Mouse (Mus musculus): Measurements from ENCODE around the gene Mfsd12. TPM values are rescaled to one million over a fixed set of nuclear protein-coding genes. Genes with fewer than 3 reads are reported as not detected.
A peak's percentile ranks its signal among the peaks of the same experiment; 100 is the strongest.

Gene Mfsd12
- polyA plus RNA-seq, 1 experiment from 2014 or later = 4.1 TPM

DNA sequence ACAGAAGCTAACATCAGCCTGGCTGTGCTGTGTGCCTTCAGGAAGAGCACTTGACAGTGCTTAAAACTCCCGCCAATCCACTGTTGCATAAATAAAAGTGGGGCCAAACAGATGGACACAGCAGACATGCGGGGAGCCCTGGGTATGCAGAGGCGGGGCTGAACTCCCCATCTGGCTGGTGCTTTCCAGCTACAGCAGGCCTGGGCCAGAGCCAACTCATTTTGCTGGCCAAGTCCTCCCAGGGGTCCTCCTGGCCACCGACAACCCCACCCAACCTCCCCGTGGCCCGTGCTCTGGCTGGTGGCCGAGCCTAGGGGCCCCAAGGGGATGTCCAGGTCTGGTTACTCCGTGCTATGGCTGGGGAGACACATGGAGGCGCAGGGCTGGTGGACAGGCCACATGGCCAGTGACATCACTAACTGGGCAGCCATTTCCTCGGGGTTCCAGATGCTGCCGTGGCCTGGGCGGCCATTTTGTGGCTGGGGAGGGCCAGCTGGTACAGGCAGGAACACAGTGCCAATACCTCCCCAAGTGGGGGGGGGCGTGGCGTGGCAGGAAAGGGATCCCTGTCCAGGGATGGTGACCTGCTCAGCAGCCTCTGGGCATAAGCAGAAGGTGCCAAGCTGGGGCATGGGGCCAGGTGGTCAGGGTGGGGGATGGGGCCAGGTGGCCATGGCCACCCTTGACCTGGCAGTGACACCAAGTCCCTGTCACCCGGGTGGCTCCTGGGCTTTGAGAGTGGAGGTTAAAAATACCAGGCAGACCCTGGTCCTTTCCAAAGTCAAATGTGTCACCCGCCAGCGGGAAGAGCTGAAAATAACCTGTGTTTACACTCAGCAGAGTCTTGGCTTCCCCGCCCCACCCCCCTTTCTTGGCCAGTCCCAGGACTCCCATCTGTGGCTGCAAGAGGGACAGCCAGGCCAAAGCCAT is 54.4 kb downstream of the Mfsd12 start:
- Histone ChIP-seq H3K9ac (ENCODE audit: low read length) (no peak overlapping the region), H3K27ac (ENCODE audit: low read depth, low read length) (peak overlapping the region; percentile 71), H3K4me1 (ENCODE audit: control insufficient read depth, insufficient read depth, low read length) (peaks cover 32% of the 10 kb centered on the region), H3K27me3 (replicated peaks; ENCODE audit: control insufficient read depth, insufficient read depth, low read length) (0 out of 2 replicates have a peak, but pooled peaks cover 5% of the 10 kb centered on the region), H3K9me3 (replicated peaks; ENCODE audit: control insufficient read depth, low read length) (no peaks in the 10 kb centered on the region), H3K4me3 (ENCODE audit: low read depth, low read length) (no peak overlapping the region), H3K4me2 (ENCODE audit: low read length) (no peak overlapping the region), H3K36me3 (ENCODE audit: control insufficient read depth, insufficient read depth, low read length) (peaks cover 14% of the 10 kb centered on the region)
- ATAC-seq = no peak
- WGBS = 69% methylated on average over 18 of the region's 18 CpGs
- peak; percentile 63 for DNase-seq (ENCODE audit: low spot score)

DNA sequence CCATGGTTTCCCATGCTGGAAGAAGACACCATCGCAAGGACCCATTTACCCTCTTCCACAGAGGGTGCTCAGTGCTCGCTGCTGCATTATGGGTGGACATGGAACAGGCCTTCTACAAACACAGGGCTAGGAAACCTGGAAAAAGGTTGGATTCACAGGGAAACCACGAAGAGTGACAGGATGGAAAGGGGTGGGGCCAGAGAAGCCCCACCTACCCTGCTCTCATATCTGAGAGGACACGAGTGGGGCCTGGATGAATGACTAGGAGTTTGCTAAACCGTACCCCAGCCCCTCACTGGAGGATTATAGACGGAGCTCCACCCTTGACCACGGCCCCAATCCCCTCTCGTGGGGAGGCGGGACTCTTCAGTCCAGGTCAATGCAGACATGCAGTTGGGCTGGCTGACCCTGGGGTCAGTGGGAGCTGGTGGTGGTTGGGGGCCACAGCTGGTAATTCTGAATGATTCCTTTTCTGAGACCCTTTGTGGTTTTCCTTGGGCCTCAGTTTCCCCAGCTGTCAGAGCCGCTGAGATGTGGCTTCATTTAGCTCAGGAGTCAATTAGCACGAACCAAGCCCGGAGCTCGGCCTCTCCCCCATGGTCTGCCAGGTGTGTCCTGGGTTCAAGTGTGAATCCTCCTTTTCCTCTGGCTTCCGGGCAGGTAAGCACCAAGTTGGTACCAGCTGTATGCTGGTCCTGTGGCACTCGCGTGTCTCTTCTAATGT is 55.5 kb downstream of the Mfsd12 start:
- no peaks in the 10 kb centered on the region for H3K9me3 ChIP-seq (replicated peaks; ENCODE audit: control insufficient read depth, low read length)
- H3K9ac ChIP-seq (ENCODE audit: low read length) = no peak overlapping the region
- WGBS = 82% methylated on average over 16 of the region's 16 CpGs
- DNase-seq (ENCODE audit: low spot score) (no peak), ATAC-seq (no peak)
- 0 out of 2 replicates have a peak overlapping the region, but pooled peaks have one; percentile 71 for H3K27ac ChIP-seq (ENCODE audit: low read depth, low read length)
- no peak overlapping the region for H3K4me2 ChIP-seq (ENCODE audit: low read length)
- 0 out of 2 replicates have a peak, but pooled peaks cover 5% of the 10 kb centered on the region for H3K27me3 ChIP-seq (replicated peaks; ENCODE audit: control insufficient read depth, insufficient read depth, low read length)
- peaks cover 35% of the 10 kb centered on the region for H3K4me1 ChIP-seq (ENCODE audit: control insufficient read depth, insufficient read depth, low read length)
- peaks cover 8% of the 10 kb centered on the region; the same call in 1 of the 2 replicates for H3K36me3 ChIP-seq (ENCODE audit: control insufficient read depth, insufficient read depth, low read length)
- no peak overlapping the region for H3K4me3 ChIP-seq (ENCODE audit: low read depth, low read length)

DNA sequence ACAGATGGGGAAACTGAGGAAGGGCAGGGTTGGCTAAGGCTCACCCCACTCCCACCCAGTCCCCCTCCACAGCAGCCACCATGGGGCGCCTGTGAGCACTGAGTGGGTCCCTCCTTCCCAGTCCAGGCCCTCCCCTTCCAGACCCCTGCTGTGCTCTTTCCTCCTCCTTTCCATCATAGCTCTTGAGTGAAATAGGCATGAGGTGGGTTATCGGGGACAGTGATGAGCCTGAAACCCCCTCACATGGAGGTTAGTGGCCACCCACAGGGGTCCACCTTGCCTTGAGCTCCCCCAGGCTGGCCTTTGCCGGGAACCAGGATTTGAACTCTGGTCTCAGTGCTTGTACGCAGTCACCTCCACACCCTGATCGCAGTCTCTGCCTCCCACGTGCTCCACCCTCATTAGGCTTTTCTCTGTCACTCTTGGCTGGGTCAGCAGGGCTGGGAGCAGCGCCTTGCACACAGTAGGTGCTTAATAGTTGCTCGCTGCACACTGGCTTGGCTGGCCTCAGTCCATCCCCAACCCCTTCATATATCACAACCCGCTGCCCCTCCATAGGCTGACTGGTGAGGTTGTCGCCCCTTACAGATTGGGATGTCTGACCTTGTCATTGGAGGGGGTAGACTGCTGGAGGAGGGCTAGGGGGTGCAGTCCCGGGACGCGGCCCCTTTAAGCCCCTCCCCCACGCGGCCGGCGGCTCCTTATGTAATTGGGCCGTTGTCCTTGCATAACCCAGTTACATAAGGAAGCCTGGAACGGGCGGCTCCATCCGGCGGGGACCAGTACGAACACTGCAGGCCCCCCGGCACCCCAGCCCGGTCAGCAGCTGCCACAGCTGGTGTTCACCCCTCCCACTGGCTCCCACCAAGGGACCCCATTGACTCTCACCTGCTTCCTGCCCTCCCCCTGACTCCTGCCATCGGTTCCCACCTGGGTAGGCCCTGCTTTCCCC is 56.3 kb downstream of the Mfsd12 start:
- no peak overlapping the region for H3K27ac ChIP-seq (ENCODE audit: low read depth, low read length)
- H3K4me1 ChIP-seq (ENCODE audit: control insufficient read depth, insufficient read depth, low read length) = peaks cover 39% of the 10 kb centered on the region
- H3K4me2 ChIP-seq (ENCODE audit: low read length) = peak overlapping the region; percentile 36
- no peaks in the 10 kb centered on the region for H3K36me3 ChIP-seq (ENCODE audit: control insufficient read depth, insufficient read depth, low read length)
- ATAC-seq (no peak), DNase-seq (ENCODE audit: low spot score) (peak; percentile 63)
- H3K27me3 ChIP-seq (replicated peaks; ENCODE audit: control insufficient read depth, insufficient read depth, low read length) = no peaks in the 10 kb centered on the region
- H3K4me3 ChIP-seq (ENCODE audit: low read depth, low read length) = peak overlapping the region; percentile 8; the same call in 1 of the 2 replicates
- WGBS = 25% methylated on average over 26 of the region's 26 CpGs
- H3K9me3 ChIP-seq (replicated peaks; ENCODE audit: control insufficient read depth, low read length) = no peaks in the 10 kb centered on the region
- H3K9ac ChIP-seq (ENCODE audit: low read length) = peak overlapping the region; percentile 46; the same call in 1 of the 2 replicates

DNA sequence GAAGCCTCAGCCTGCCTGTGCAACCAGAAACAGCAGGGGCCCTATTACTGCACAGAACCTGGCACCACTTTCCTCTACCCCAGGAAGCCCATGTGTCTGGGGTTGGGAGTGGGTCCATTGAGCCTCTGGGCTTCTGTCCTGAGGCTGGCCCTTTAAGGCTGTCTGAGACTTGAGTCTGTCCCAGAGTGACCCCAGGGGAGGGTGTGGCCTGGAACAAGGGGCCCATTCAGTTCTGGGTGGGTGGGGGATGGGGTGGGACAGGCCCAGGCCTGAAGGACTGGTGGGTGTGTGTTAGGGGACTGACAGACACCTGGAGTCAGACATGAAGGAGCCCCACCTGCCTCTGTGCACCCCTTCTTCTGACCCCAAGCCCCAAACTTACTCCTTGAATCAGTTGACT is 57.4 kb downstream of the Mfsd12 start:
- DNase-seq (ENCODE audit: low spot score) (peak; percentile 47), ATAC-seq (no peak)
- no peak overlapping the region for H3K27ac ChIP-seq (ENCODE audit: low read depth, low read length)
- no peak overlapping the region for H3K4me2 ChIP-seq (ENCODE audit: low read length)
- no peak overlapping the region for H3K4me3 ChIP-seq (ENCODE audit: low read depth, low read length)
- H3K9me3 ChIP-seq (replicated peaks; ENCODE audit: control insufficient read depth, low read length) = no peaks in the 10 kb centered on the region
- H3K27me3 ChIP-seq (replicated peaks; ENCODE audit: control insufficient read depth, insufficient read depth, low read length) = no peaks in the 10 kb centered on the region
- peaks cover 40% of the 10 kb centered on the region for H3K4me1 ChIP-seq (ENCODE audit: control insufficient read depth, insufficient read depth, low read length)
- no peak overlapping the region for H3K9ac ChIP-seq (ENCODE audit: low read length)
- H3K36me3 ChIP-seq (ENCODE audit: control insufficient read depth, insufficient read depth, low read length) = peaks cover 7% of the 10 kb centered on the region; the same call in 1 of the 2 replicates

DNA sequence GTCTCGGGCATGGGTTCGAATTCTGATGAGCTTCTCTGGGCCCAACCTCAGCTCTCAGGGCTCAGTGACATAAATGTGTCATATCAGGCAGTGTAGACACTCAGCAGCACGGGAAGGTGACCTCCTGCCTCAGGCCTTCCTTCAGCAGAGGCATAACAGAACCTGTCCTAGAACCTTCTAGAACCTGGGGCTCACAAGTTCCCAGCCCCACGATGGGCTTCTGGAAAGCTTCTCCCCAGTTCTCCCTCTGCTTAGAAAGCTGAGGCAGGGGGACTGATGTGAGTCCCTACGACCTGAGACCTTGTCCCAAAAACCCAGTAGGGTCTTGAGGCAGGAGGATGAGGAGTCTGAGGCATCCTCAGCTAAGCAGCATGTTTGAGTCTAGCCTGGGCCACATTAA is 57.9 kb downstream of the Mfsd12 start:
- Histone ChIP-seq H3K4me2 (ENCODE audit: low read length) (no peak overlapping the region), H3K9me3 (replicated peaks; ENCODE audit: control insufficient read depth, low read length) (no peaks in the 10 kb centered on the region), H3K4me3 (ENCODE audit: low read depth, low read length) (no peak overlapping the region), H3K27me3 (replicated peaks; ENCODE audit: control insufficient read depth, insufficient read depth, low read length) (no peaks in the 10 kb centered on the region), H3K36me3 (ENCODE audit: control insufficient read depth, insufficient read depth, low read length) (peaks cover 10% of the 10 kb centered on the region), H3K9ac (ENCODE audit: low read length) (no peak overlapping the region), H3K4me1 (ENCODE audit: control insufficient read depth, insufficient read depth, low read length) (peaks cover 40% of the 10 kb centered on the region), H3K27ac (ENCODE audit: low read depth, low read length) (peak overlapping the region; percentile 21; the same call in 1 of the 2 replicates)
- 76% methylated on average over 5 of the region's 5 CpGs for WGBS
- ATAC-seq = no peak
- DNase-seq (ENCODE audit: low spot score) = no peak

Small RNAs within 50 kb of the gene (microRNA-seq; reads per million reads assigned to microRNA genes)
- 0.53 reads per million for gene Mir6913

Other genes starting within 250 kb of the Mfsd12 start
- gene Zbtb7a, start 222.3 kb upstream of the Mfsd12 start, polyA plus RNA-seq (2014; fragmentation: Nextera tagmentation; extraction: Ambion mirVana) = 6.2 and 8.2 TPM in 2 replicates
- gene Pias4, start 189.6 kb upstream of the Mfsd12 start, polyA plus RNA-seq (2014; fragmentation: Nextera tagmentation; extraction: Ambion mirVana) = 44.0 and 45.5 TPM in 2 replicates
- 474 and 520 TPM in 2 replicates for gene Eef2, start 180.9 kb upstream of the Mfsd12 start, polyA plus RNA-seq (2014; fragmentation: Nextera tagmentation; extraction: Ambion mirVana)
- gene Dapk3, start 174.5 kb upstream of the Mfsd12 start, polyA plus RNA-seq (2014; fragmentation: Nextera tagmentation; extraction: Ambion mirVana) = 49.0 and 50.0 TPM in 2 replicates
- gene 4930442H23Rik, start 173.6 kb upstream of the Mfsd12 start, polyA plus RNA-seq (2014; fragmentation: Nextera tagmentation; extraction: Ambion mirVana) = not detected in 2 replicates
- not detected in 2 replicates for gene Nmrk2, start 155.4 kb upstream of the Mfsd12 start, polyA plus RNA-seq (2014; fragmentation: Nextera tagmentation; extraction: Ambion mirVana)
- gene Atcay, start 126.7 kb upstream of the Mfsd12 start, polyA plus RNA-seq (2014; fragmentation: Nextera tagmentation; extraction: Ambion mirVana) = 56.6 and 78.4 TPM in 2 replicates
- 7.5 and 13.4 TPM in 2 replicates for gene Zfr2, start 124.3 kb upstream of the Mfsd12 start, polyA plus RNA-seq (2014; fragmentation: Nextera tagmentation; extraction: Ambion mirVana)
- 12.3 and 17.4 TPM in 2 replicates for gene Matk, start 104.6 kb upstream of the Mfsd12 start, polyA plus RNA-seq (2014; fragmentation: Nextera tagmentation; extraction: Ambion mirVana)
- gene Mrpl54, start 90.6 kb upstream of the Mfsd12 start, polyA plus RNA-seq (2014; fragmentation: Nextera tagmentation; extraction: Ambion mirVana) = 107 and 136 TPM in 2 replicates
- gene Apba3, start 90.5 kb upstream of the Mfsd12 start, polyA plus RNA-seq (2014; fragmentation: Nextera tagmentation; extraction: Ambion mirVana) = 30.5 and 36.8 TPM in 2 replicates
- 4.8 and 7.0 TPM in 2 replicates for gene Tjp3, start 65.9 kb upstream of the Mfsd12 start, polyA plus RNA-seq (2014; fragmentation: Nextera tagmentation; extraction: Ambion mirVana)
- 76.4 and 114 TPM in 2 replicates for gene Pip5k1c, start 64.5 kb upstream of the Mfsd12 start, polyA plus RNA-seq (2014; fragmentation: Nextera tagmentation; extraction: Ambion mirVana)
- 16.8 and 22.2 TPM in 2 replicates for gene Cactin, start 36.4 kb upstream of the Mfsd12 start, polyA plus RNA-seq (2014; fragmentation: Nextera tagmentation; extraction: Ambion mirVana)
- 2.9 and 4.1 TPM in 2 replicates for gene Tbxa2r, start 28.8 kb upstream of the Mfsd12 start, polyA plus RNA-seq (2014; fragmentation: Nextera tagmentation; extraction: Ambion mirVana)
- not detected in 2 replicates for gene Gipc3, start 14.2 kb upstream of the Mfsd12 start, polyA plus RNA-seq (2014; fragmentation: Nextera tagmentation; extraction: Ambion mirVana)
- 42.5 and 44.4 TPM in 2 replicates for gene Hmg20b, start 7.0 kb upstream of the Mfsd12 start, polyA plus RNA-seq (2014; fragmentation: Nextera tagmentation; extraction: Ambion mirVana)
- 0.33 TPM in 1 of 2 replicates, not detected in the other for gene 4930404N11Rik, start 8.3 kb downstream of the Mfsd12 start, polyA plus RNA-seq (2014; fragmentation: Nextera tagmentation; extraction: Ambion mirVana)
- 101 and 109 TPM in 2 replicates for gene Fzr1, start 21.0 kb downstream of the Mfsd12 start, polyA plus RNA-seq (2014; fragmentation: Nextera tagmentation; extraction: Ambion mirVana)
- gene Dohh, start 26.9 kb downstream of the Mfsd12 start, polyA plus RNA-seq (2014; fragmentation: Nextera tagmentation; extraction: Ambion mirVana) = 78.7 and 78.8 TPM in 2 replicates
- gene Gm48551, start 27.0 kb downstream of the Mfsd12 start, polyA plus RNA-seq (2014; fragmentation: Nextera tagmentation; extraction: Ambion mirVana) = 3.6 and 4.8 TPM in 2 replicates
- gene Gm48552, start 31.5 kb downstream of the Mfsd12 start, polyA plus RNA-seq (2014; fragmentation: Nextera tagmentation; extraction: Ambion mirVana) = 0.65 and 0.69 TPM in 2 replicates
- 1.5 and 2.0 TPM in 2 replicates for gene Smim24, start 35.6 kb downstream of the Mfsd12 start, polyA plus RNA-seq (2014; fragmentation: Nextera tagmentation; extraction: Ambion mirVana)
- 16.6 and 17.9 TPM in 2 replicates for gene Nfic, start 98.1 kb downstream of the Mfsd12 start, polyA plus RNA-seq (2014; fragmentation: Nextera tagmentation; extraction: Ambion mirVana)
- gene Celf5, start 125.2 kb downstream of the Mfsd12 start, polyA plus RNA-seq (2014; fragmentation: Nextera tagmentation; extraction: Ambion mirVana) = 57.9 and 69.6 TPM in 2 replicates
- 36.8 and 52.0 TPM in 2 replicates for gene Ncln, start 138.9 kb downstream of the Mfsd12 start, polyA plus RNA-seq (2014; fragmentation: Nextera tagmentation; extraction: Ambion mirVana)
- 0.26 and 0.53 TPM in 2 replicates for gene S1pr4, start 142.6 kb downstream of the Mfsd12 start, polyA plus RNA-seq (2014; fragmentation: Nextera tagmentation; extraction: Ambion mirVana)
- 0.90 and 1.2 TPM in 2 replicates for gene Gna15, start 166.7 kb downstream of the Mfsd12 start, polyA plus RNA-seq (2014; fragmentation: Nextera tagmentation; extraction: Ambion mirVana)
- 97.6 and 98.9 TPM in 2 replicates for gene Gna11, start 187.7 kb downstream of the Mfsd12 start, polyA plus RNA-seq (2014; fragmentation: Nextera tagmentation; extraction: Ambion mirVana)
- gene Aes, start 202.0 kb downstream of the Mfsd12 start, polyA plus RNA-seq (2014; fragmentation: Nextera tagmentation; extraction: Ambion mirVana) = 415 and 532 TPM in 2 replicates
- 12.0 and 17.2 TPM in 2 replicates for gene Tle2, start 217.1 kb downstream of the Mfsd12 start, polyA plus RNA-seq (2014; fragmentation: Nextera tagmentation; extraction: Ambion mirVana)
- 2.4 and 2.5 TPM in 2 replicates for gene Tle6, start 243.6 kb downstream of the Mfsd12 start, polyA plus RNA-seq (2014; fragmentation: Nextera tagmentation; extraction: Ambion mirVana)
- 0.81 and 1.0 TPM in 2 replicates for gene BC025920, start 248.8 kb downstream of the Mfsd12 start, polyA plus RNA-seq (2014; fragmentation: Nextera tagmentation; extraction: Ambion mirVana)

Measured in forebrain, embryonic 14.5 days (tissue).